Mouse (Mus musculus): Measurements from ENCODE around the gene Lmntd1.

Lmntd1 gene

DNA sequence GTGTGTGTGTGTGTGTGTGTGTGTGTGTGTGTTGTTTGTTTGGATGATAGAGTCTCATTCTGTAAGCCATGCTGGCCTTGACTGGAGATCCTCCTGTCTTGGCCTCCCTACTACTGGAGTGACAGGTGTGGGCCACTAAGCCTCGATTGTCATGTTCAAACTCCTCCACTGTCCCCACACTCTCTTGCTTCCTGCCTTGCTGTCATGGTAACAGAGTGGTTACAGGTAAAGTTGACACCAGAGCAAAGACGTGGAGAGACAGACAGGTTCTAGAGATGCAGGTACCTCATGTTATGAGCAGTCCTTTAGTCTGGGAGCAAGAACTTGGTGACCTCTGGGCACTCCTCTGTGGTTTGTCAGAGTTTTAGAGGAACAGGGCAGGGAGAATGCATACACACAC, 239.7 kb downstream of the Lmntd1 start:
- no peak for DNase-seq

- DNase-seq = peak in 1 of 2 experiments; percentile 13
Measured at GRCm38 (mm10) chr6:145373712-145374221, 240.4 kb downstream of the Lmntd1 start.

- no peak for DNase-seq
Measured at GRCm38 (mm10) chr6:145372066-145372465, 242.1 kb downstream of the Lmntd1 start.

DNA sequence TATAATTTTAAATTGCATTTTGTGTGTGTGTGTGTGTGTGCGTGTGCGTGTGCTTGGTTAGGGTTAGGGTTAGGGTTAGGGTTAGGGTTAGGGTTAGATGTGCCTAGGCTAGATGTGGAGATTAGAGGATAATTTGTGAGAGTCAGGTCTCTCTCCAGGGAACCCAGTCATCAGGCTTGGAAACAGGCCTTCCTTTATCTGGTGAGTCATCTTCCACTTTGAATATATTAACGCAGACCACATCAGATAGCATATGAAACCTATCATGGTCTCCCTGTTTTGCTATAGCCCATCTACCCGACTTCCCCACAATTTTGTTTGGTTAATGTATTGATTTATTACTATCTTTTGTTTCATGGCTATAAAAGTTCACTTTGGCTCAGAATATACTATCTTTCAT, 242.5 kb downstream of the Lmntd1 start:
- no peak for DNase-seq

DNA sequence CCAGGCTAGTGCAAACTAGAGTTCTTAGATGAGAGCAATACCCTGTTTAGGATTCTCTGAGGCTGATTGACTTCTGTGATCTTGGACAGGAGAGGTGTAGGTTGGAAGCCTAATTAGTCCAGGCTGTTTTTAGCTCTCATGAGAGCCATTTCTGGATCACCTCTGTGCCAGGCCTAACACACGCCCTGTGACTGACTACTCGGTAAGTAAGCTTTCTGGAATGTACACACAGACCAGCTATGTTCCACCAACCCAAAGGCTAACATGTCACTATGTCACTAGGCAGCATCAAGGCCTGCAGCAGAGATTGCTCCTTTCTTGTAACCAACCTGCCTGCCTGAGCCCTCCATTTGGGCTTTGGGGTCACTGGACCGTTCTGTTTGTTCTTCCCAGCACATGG, 243.8 kb downstream of the Lmntd1 start:
- no peak for DNase-seq

- no peak for DNase-seq
Measured at GRCm38 (mm10) chr6:145369290-145369689, 244.8 kb downstream of the Lmntd1 start.

DNA sequence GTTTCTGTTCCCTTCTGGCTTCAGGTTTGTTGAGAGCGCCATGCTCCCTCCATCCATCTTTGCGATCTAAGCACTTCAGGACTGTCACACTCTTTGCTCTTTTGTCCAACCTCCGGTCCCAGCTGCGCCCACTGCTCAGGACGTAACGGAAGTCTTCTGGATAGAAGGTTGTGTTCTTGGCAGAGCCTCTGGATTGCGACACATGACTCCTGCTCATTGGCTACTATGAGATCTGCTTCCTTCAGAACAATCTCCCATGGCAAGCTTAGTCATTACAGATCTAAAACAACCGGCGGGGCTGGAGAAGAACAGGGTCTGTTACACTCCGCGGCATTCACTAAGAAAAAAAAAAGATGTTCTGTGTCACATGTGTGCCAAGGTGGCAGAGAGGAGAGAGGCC, 247.6 kb downstream of the Lmntd1 start:
- DNase-seq = peak in 1 of 2 experiments; percentile 17

DNA sequence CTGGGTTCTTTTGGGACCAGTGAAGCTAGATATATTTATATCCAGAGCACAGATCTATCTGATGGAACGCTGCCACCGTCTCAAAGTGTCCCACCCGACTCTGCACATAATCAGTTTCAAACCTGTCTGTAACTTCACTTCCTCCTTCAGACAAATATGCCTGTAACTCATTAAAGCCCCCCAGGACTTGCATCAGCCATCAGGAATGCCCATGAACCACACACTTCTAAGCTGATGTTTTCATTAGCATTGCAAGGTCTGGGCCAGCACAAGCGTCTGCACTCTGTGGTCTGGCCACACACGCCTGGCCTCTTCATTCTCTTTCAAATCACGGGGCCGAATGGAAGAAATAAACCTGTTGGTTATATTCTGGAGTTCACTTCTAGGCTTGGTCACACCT, 250.4 kb downstream of the Lmntd1 start:
- DNase-seq = no peak

DNA sequence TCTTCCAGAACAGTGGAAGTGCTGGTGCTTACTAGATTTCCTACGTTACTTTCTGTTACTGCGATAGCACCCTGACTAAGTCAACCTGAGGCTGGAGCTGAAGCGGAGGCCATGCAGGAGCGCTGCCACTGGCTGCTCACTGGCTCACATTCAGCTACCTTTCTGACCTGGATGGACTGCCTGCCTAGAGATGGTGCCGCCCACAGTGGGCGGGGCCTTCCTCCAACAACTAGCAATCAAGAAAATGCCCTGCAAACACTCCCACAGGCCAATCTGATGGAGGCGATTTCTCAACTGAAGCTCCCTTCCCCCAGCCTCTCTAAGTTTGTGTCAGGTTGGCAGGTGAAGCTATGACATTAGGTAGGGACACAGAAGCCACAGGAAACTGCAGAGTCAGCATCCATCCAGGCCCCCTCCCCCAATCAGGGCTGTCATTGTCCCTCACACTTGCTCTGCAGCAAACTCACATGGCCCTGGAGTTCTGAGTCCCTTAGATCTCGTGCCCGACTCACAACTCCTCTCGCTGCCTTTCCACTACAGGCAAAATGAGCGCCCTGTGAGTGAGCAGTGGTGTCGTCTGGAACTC, 252.9 kb downstream of the Lmntd1 start:
- DNase-seq = peak; percentile 28 to 53

GRCm38 (mm10) chr6:145359470-145360430, 254.4 kb downstream of the Lmntd1 start:
- peak; percentile 47 to 76 for DNase-seq

DNA sequence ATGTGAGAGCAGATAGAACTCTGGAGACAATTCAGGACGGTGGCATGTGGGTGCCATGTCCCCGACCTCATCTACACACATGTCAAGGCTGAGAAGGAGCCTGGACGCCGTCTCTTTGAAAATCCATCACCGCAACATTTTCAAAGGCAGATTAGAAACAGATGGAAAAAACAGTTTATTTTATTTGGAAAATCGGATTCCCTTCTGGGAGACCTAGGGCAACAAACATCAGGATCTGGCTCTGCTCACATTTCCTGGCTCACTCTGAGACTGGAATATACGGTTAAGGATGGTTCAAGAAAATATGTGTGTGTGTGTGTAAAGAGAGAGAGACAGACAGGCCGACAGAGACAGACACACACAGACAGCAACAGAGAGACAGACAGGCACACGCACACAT, 256.1 kb downstream of the Lmntd1 start:
- no peak for DNase-seq

DNA sequence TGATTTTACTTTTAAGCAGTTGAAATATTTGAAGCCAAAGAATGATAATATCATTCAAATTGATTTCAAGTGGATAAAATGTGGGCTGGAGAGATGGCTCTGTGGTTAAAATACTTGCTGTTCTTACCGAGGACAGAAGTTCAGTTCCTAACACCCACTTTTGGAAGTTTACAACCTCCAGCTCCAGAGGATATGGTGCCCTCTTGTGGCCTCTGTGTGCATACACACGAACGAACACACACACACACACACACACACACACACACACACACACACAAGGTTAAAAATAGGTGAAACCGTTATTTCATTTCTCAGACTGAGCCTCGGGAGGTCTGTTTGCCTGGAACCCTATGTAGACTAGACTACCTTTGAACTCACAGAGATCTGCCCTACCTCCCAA, 260.3 kb downstream of the Lmntd1 start:
- DNase-seq = no peak

GRCm38 (mm10) chr6:145352705-145353104, 261.4 kb downstream of the Lmntd1 start:
- no peak for DNase-seq

- peak in 1 of 2 experiments; percentile 46 for DNase-seq
Measured at GRCm38 (mm10) chr6:145348196-145348915, 265.8 kb downstream of the Lmntd1 start.

GRCm38 (mm10) chr6:145347641-145348040, 266.5 kb downstream of the Lmntd1 start:
- DNase-seq = no peak

- DNase-seq = peak; percentile 47 to 67
Measured at GRCm38 (mm10) chr6:145346789-145347557, 267.1 kb downstream of the Lmntd1 start.

GRCm38 (mm10) chr6:145346305-145346704, 267.8 kb downstream of the Lmntd1 start:
- DNase-seq = no peak

DNA sequence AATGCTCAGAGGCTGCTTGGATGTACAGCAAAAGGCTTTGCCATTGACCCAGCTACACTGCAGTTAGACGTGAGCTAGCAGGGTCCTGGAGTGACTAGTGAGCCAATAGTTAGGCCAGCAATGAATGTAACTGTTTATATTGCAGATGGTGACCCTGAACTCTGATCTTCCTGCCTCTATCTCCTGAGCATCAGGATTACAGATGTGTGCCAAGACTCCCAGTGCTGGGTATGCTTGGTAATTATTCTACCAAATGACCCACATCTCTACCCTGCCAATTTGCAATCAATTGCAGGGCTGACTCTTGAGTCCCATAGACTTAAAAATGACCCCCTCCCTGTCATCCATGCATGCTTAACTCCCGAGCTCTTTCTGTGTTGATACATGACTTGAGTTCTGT, 269.4 kb downstream of the Lmntd1 start:
- no peak for DNase-seq

DNA sequence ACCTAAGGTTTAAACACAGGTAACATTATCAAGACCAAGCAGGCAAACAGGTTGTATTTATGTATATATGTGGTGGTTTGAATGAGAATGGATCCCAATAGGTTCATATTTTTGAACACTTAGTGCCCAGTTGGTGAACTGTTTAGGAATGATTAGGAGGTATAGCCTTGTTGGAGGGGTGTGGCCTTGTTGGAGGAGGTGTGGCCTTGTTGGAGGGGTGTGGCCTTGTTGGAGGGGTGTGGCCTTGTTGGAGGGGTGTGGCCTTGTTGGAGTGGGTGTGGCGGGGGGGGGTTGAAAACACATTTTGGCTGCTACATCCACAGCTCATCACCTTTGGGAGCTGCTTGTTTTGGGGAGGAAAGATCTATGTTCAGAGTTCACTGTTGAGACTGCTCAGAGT, 270.7 kb downstream of the Lmntd1 start:
- no peak for DNase-seq

DNA sequence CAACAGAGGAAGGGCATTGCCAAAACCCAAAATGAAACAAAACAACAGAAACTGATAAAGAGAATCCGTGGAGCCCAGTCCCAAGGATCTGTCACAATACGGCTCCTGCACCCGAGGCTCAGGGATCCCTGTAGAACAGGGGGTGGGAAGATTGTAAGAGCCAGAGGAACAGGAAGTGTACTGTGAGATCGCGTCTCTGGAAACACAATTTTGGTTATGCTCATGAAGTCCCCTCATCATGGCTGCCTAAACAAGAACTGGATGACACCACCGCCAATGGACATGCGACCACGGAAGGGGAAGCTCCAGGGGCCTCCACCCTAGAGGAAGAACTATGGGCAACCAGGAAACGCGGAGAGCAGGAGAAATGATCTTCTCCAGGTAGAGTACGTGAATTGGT, 271.3 kb downstream of the Lmntd1 start:
- no peak for DNase-seq

GRCm38 (mm10) chr6:145341301-145342193, 272.6 kb downstream of the Lmntd1 start:
- peak; percentile 92 to 94 for DNase-seq

All from kidney, postnatal 36 days (tissue).